Comparison of ENCODE assay signal across 1 mouse cellular context in the genomic region with DNA sequence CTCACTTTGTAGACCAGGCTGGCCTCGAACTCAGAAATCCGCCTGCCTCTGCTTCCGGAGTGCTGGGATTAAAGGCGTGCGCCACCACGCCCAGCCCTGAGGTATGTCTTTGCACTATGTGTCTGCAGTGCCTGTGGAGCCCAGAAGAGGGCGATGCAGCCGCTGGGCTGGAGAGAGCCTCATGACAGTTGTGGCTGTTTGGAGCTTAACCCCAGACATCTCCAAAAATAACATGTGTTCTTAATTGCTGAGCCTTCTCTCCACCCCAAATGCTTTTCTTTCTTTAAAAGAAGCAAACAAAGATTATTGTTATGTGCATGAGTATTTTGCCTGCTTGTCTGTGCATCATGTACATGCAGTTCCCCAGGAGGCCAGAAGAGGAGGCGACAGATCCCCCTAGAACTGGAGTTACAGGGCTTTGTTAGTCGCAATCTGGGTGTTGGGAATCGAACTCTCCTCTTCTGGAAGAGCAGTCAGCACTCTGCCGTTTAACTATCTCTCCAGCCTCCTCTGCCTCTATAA.
TF ChIP-seq lines count a peak whose summit lies in the region.

No protein-coding gene starts in this region.

TF ChIP-seq in CH12.LX, 34 proteins besides CTCF, POLR2A, EP300 and RAD21:
- TF ChIP-seq TBP (conservative IDR thresholded peaks at IDR 0.05; ENCODE audit: low read depth, low read length), result no peak
- TF ChIP-seq HCFC1 (IDR thresholded peaks at IDR 0.05; ENCODE audit: low read depth, low read length), result no peak
- TF ChIP-seq CHD1 (IDR thresholded peaks at IDR 0.05; ENCODE audit: low read depth, low read length), result no peak
- 0 out of 2 replicates have a peak, but pooled peaks have one; percentile 17 for TF ChIP-seq SMC3 (IDR thresholded peaks at IDR 0.05; ENCODE audit: low read depth, low read length)
- TF ChIP-seq MAFK (IDR thresholded peaks at IDR 0.05; ENCODE audit: insufficient replicate concordance, low read length), result no peak
- TF ChIP-seq TCF12 (IDR thresholded peaks at IDR 0.05; ENCODE audit: low read depth, low read length), result no peak
- TF ChIP-seq NRF1 (IDR thresholded peaks at IDR 0.05; ENCODE audit: low read depth, low read length), result no peak
